Mouse (Mus musculus): ENCODE data around the gene Ly6g5b.

- TF ChIP-seq CTCF (IDR thresholded peaks at IDR 0.05; ENCODE audit: control insufficient read depth, insufficient read depth, low read length) (no peak), POLR2A (IDR thresholded peaks at IDR 0.05; ENCODE audit: borderline replicate concordance, control insufficient read depth, low read depth, low read length) (no peak)
Observed at GRCm38 (mm10) chr17:35121871-35122303, 6.7 kb upstream of the Ly6g5b start, which contains the start of gene Csnk2b.
